Mouse (Mus musculus) heart, adult 2 months (tissue): ENCODE results near the gene Zfp451.

Experiments used
- CTCF ChIP-seq: fragments of 200-600 bp; IDR thresholded peaks from 2 replicates; pipeline ENCODE4 v1.8.1; 2022; ENCODE audit warnings: antibody characterized with exemption, mild to moderate bottlenecking, moderate library complexity
- POLR2A ChIP-seq: fragments of 200-500 bp; IDR thresholded peaks from 2 replicates; pipeline ENCODE4 v1.6.1; 2011; ENCODE audit warnings: mild to moderate bottlenecking, low read depth, low read length, control low read depth; ENCODE audit not compliant: insufficient read depth

DNA sequence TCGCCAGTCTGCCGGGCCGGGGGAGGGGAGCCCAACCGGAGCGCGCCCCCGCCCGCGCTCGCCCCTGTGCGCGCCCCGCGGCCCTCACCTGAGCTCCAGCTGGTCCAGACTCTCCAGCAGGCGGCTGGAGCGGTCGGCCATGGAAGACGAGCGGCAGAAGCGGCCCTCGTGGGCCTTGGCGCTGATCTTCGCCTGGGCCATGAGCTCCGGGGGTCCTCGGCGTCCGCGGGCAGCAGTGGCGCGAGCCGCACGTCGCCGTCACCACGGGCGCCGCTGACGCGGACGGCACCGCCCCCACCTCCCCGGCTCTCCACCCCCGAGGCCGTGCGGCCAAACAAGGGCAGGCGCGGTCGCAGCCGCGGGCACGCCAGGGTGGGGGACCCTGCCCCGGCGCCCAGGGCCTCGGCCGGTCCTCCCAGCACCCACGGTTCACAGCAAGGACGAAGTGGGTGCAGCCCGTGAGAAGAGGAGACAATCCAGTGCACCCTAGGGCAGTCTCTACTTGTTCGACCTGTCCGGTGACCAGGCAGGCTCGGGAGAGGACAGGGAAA lies 56.8 kb downstream of the Zfp451 start, which contains the start of gene Bag2:
- TF ChIP-seq POLR2A (peak; percentile 44; the same call in 1 of the 2 replicates), CTCF (peak; percentile 39)
